Mouse (Mus musculus) left cerebral cortex, adult 2 months (tissue): ENCODE results near the gene Tmem132c. TPM values are rescaled to one million over a fixed set of nuclear protein-coding genes. Genes with fewer than 3 reads are reported as not detected.

ENCODE experiments used
- DNase-seq, 2 experiments: peaks; one replicate each; pipeline ENCODE4 v3.0.0; 2021 to 2022; ENCODE audit warnings: low spot score in 2 of 2, mixed read lengths in 1 of 2; ENCODE audit errors: extremely low spot score in 1 of 2
- H3K27ac ChIP-seq: fragments of 200-600 bp; 2 replicates; pipeline ENCODE4 v1.8.1; 2022
- H3K4me3 ChIP-seq: fragments of 200-600 bp; 2 replicates; pipeline ENCODE4 v1.8.1; 2022
- CTCF ChIP-seq: fragments of 200-600 bp; IDR thresholded peaks from 2 replicates; pipeline ENCODE4 v1.8.1; 2022; ENCODE audit warnings: antibody characterized with exemption, mild to moderate bottlenecking, moderate library complexity
- intact Hi-C: fragments of 180-260 bp; cut with DNase I; formaldehyde crosslinking; loops from one replicate; pipeline ENCODE4 v1.15.1; 2025
- total RNA-seq, 2 experiments: library from RNA; stranded (reverse); gene quantifications; 2 replicates each; pipeline ENCODE4 v1.2.3; 2021

Gene Tmem132c
- total RNA-seq, 2 experiments from 2014 or later, result 6.2 to 9.5 TPM

DNA sequence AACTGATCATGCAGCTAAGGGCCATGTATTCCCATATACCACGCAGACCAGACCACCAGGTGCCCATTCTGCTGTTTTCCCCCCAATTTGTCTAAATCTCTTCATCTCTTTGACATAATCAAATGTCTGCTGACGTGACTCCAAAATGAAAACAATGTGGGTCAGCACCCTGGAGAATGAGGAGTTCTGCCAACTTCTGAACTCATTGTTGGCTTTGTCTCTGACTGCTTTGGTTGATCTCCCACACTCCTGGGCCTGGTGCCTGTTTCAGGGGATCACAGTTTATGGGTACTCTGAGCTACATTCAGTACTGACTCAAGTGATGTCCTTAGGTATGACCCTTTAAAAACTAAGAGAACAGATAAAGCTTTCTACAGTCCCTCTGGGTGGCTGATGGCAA, 137.7 kb downstream of the Tmem132c start:
- TF ChIP-seq CTCF, result no peak
- intact Hi-C loops, result no loop called here
- no peak for DNase-seq
- Histone ChIP-seq H3K4me3 (no peak overlapping the region), H3K27ac (no peak overlapping the region)

DNA sequence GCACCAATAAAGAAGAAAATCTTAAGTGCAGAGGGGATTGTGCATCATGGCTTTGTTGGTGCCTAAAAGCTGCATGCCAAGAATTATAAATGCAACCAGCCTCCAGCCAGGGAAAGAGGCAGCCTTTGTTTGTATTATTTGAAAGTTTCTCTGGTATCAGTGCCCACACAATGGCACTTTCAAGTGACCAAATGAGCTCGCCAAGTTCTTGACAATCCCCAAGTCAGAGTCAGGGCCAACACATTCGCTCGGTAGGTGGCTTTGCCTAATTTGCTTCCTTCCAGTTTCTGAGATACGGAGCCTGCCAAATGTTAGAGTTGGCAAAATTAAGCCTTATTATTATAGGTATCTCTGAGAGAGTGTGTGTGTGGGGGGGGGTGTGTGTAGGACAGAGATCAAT, 139.6 kb downstream of the Tmem132c start:
- no peak for DNase-seq
- no peak for TF ChIP-seq CTCF
- Histone ChIP-seq H3K4me3 (no peak overlapping the region), H3K27ac (no peak overlapping the region)
- intact Hi-C loops, result no loop called here

DNA sequence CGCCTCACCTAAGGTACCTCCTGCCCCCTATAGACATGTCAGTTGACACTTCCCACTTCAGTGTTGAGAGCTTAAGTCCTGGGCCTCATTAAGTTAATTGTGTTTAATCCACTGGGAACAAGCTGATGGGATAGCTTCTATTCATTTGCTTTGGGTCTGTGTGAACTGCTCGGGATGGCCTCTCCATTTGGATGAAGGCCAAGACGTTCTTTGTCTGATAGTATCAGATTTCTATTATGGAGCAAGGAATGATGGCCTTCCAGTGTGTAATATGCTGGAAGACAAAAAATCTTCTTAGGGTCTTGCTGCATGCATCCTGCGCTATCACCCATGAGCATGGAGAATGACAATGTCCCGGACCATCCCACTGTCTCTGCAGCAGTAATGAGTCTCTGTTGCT, 141.0 kb downstream of the Tmem132c start:
- intact Hi-C loops, result no loop called here
- no peak overlapping the region for H3K27ac ChIP-seq
- no peak for TF ChIP-seq CTCF
- H3K4me3 ChIP-seq, result no peak overlapping the region
- DNase-seq, result no peak

DNA sequence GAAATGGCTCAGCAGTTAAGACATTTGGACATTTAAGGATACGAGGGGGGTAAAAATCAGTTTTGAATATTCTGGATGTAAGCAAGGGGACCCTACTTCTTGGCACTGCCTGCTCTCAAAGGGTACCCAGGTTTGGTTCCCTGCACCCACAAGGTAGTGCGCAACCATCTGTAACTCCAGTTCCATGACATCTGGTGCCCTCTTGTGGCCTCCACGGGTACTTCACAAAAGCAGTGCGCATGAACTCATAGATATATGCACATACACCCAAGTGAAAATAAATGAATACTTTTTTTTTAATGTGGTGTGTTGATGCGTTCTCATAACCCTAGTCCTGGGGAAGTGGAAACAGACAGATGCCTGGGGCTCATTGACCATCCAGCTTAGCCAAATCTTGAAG, 149.6 kb downstream of the Tmem132c start:
- intact Hi-C loops, result no loop called here
- H3K4me3 ChIP-seq, result no peak overlapping the region
- TF ChIP-seq CTCF, result peak; percentile 2; the same call in 1 of the 2 replicates
- DNase-seq, result no peak
- no peak overlapping the region for H3K27ac ChIP-seq

DNA sequence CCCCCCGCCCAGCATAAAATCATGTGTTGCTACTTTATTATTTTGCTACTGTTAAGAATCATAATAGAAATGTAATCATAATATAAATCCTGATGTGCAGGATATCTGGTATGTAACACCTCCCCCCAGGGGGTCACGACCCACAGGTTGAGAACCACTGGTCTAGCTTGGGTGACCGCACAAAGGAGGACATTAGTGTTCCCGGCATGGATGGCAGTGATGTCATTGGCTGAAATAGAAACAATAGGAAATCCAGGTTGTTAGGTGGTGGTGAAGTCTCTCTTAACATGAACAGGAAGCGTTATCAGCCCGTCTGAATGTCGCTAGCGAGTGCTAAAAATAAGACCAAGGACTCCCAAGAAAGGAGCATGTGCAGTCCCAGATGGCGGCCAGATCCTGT, 155.3 kb downstream of the Tmem132c start:
- no peak for TF ChIP-seq CTCF
- no peak for DNase-seq
- H3K4me3 ChIP-seq, result no peak overlapping the region
- no peak overlapping the region for H3K27ac ChIP-seq
- intact Hi-C loops, result no loop called here

DNA sequence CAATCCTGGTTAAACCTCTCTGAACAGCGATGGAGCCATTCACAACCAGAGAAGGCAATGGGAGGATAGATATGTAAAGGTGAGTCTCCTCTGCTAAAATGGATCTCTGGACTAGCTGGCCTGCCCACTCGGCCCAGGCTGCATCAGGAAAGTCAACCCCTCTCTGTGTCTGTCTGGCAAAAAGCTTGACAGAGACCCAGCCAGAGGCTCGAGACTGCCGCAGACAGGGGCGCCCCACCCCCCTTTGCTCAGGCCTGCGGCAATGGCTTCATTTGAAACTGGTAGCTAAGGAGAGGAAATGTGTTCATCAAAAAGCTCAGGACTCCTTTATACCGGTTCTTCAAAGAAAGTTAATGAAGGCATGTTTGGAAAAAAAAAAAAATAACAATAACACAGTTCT, 156.4 kb downstream of the Tmem132c start:
- intact Hi-C loops, result no loop called here
- no peak overlapping the region for H3K27ac ChIP-seq
- TF ChIP-seq CTCF, result no peak
- DNase-seq, result no peak
- H3K4me3 ChIP-seq, result no peak overlapping the region

DNA sequence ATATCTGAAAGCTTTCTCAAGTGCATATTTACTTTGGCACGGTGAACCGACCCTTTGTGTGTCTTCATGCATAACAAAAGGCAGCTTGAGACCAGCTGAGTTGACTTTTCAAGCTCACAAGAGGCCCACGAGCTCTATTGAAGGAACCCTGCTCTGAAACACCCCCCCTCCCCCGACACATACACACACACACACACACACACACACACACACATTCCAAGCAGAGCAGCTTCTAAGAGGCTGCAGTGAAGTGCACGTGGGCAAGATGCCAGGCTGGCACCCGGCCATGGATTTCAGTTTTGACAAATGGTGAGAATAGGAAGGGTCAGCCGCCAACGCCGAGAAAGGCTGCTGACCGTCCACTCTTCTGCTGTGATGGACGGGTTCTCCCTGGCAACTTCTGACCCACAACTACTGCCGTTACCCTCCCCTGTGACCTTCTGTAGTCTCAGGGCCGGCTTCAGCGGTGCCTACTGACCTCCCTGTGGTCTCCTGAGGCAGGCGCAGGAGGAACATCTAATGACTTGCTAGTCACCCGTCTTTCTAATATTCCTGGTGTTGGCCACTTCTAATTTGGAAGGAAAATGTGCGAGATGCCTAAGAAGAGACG, 163.9 kb downstream of the Tmem132c start:
- Histone ChIP-seq H3K27ac (no peak overlapping the region), H3K4me3 (no peak overlapping the region)
- intact Hi-C loops, result no loop called here
- no peak for TF ChIP-seq CTCF
- peak in 1 of 2 experiments; percentile 28 for DNase-seq

DNA sequence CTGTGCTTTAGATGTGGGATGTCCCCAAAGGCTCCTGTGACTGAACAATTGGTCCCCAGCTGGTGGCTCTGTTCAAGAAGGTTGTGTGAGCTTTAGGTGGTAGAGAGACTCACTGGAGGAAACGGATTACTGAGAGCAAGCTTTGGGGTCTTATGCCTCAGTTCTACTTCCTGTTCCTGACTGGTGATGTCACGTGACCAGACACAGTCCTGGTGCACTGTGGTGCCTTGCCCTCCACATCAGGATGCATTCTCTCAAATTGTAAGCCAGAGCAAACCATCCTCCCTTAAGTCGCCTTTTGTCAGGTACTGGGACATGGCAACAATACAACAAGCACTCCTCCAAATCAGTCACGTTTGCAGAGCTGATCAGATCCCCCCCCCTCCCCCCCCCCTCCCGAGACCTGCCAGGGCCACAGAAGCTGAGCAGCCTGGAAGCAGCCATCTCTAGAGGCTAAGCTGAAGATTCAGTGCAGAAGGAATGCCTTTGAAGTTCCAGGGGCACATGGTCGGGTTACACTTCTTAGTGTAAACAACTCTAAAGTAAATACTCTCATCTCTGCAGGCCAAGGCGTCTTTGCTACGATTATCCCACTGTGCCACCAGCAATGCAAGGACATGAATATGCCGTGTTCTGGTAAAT, 164.5 kb downstream of the Tmem132c start:
- intact Hi-C loops, result no loop called here
- no peak for TF ChIP-seq CTCF
- no peak for DNase-seq
- no peak overlapping the region for H3K27ac ChIP-seq
- H3K4me3 ChIP-seq, result no peak overlapping the region

DNA sequence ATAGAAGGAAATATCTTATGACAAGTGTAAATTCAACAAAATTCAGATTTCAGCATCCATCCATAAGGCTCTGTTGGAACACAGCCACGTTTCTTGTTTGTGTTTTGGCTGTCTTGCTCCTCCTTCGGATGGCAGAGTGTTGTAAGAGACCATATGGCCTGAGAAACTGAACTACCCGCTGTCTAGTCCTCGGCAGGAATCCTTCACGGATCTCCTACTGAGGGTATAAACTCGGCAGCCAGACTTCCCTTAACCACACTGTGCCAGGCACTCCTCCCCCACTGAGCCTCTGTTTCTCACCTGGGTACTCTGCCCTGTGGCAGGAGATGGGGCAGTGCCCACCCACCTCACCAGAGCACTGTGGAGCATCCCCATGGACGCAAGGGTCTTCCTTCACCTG, 174.9 kb downstream of the Tmem132c start:
- TF ChIP-seq CTCF, result no peak
- no peak for DNase-seq
- intact Hi-C loops, result no loop called here

DNA sequence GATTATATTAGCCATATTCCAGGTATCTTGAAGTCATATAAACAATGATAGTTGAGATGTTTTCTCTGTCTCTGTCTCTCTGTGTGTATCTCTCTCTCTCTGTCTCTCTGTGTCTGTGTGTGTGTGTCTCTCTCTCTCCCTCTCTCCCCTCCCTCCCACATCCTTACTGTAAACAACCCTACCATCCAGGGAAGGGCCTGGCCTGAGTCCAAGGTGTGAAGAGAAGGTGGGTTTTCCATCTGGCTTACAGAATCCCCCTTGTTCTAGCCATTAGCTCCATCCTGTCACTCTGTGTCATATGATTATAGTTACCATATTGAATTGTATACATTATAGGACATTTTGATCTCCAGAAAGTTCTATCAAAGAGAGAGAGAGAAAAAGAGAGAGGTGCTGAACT, 182.3 kb downstream of the Tmem132c start:
- intact Hi-C loops, result no loop called here
- no peak for DNase-seq
- H3K4me3 ChIP-seq, result no peak overlapping the region
- H3K27ac ChIP-seq, result no peak overlapping the region
- no peak for TF ChIP-seq CTCF

More for the DNA sequence above, 174.9 kb downstream of the Tmem132c start:
- Histone ChIP-seq H3K27ac (no peak overlapping the region), H3K4me3 (no peak overlapping the region)

DNA sequence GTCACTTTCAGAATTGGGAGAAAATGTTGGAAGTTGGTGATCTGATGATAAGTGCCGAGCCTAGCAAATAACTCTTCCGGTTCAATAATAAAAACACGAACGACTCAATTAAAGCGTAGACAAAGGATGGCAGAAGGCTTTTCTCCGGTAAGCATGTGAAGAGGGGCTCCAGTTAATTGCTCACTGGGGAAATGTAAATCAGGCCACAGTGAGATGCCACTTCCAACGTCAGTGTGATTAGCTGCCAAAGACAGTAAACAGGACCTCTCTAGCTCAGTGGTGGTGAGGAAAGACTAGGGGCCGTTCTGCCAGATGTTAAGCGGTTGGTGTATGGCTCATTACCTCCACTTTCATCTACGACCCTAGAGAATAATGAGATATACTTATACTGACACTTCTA, 187.5 kb downstream of the Tmem132c start:
- H3K27ac ChIP-seq, result no peak overlapping the region
- intact Hi-C loops, result no loop called here
- no peak for TF ChIP-seq CTCF
- no peak for DNase-seq
- no peak overlapping the region for H3K4me3 ChIP-seq

DNA sequence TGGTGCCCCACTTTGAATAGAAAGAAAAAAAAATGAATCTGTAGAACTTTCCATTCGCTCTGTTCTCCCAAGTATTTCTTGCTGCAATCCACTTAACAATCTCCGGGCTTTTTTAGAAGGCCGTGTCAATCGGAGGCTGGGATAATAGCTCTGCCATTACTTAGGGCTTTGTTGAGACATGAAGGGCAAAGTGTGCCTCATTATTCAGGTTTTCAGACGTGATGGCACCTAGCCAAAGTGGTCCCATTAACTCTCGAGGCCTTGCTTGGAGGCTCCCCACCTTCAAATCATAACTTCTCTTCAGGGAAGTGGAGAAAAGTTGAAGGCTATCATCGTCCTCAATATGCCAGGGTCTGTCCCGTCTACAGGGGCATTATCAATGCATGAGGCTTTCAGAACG, 190.0 kb downstream of the Tmem132c start:
- TF ChIP-seq CTCF, result no peak
- Histone ChIP-seq H3K4me3 (no peak overlapping the region), H3K27ac (no peak overlapping the region)
- intact Hi-C loops, result no loop called here
- DNase-seq, result no peak

DNA sequence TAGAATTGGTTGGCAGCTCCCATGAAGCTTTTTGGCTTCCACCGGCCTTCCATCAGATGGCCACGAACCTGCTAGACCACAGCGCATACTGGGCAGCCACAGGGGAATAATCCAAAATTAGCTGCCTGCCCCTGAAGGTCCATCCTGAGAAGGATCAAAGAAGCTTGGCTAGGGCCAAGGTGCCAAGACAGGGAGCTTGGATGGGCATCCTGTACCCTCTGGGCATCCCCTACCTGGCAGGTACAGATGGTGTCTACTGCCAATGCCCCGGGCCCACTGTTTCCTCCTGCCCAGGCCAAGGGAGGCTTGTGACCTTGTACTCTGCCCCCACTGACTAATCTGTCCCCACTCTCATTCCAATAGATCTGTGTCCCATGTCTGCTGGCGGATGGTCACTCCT, 195.2 kb downstream of the Tmem132c start:
- intact Hi-C loops, result no loop called here
- no peak overlapping the region for H3K27ac ChIP-seq
- H3K4me3 ChIP-seq, result no peak overlapping the region
- DNase-seq, result no peak
- no peak for TF ChIP-seq CTCF
